Mouse (Mus musculus) forebrain, embryonic 13.5 days (tissue): ENCODE measurements around the gene Lamb2. TPM values are rescaled to one million over a fixed set of nuclear protein-coding genes. Genes with fewer than 3 reads are reported as not detected.

ENCODE experiments used
- ATAC-seq: fragments of 200-750 bp; cut with Nextera tagmentation; 2 replicates; pipeline ENCODE4 v1.8.0; 2017
- H3K27ac ChIP-seq: fragments of 300-500 bp; sonication (generic); 2 replicates; pipeline ENCODE4 v1.5.1; 2015; ENCODE audit warnings: inconsistent platforms, mild to moderate bottlenecking, moderate library complexity
- H3K27me3 ChIP-seq: fragments of 300-500 bp; sonication (generic); 2 replicates; pipeline ENCODE4 v1.6.1; 2015; ENCODE audit warnings: mild to moderate bottlenecking, inconsistent platforms
- H3K36me3 ChIP-seq: fragments of 300-500 bp; sonication (generic); 2 replicates; pipeline ENCODE4 v1.6.1; 2015; ENCODE audit warnings: mild to moderate bottlenecking, inconsistent platforms; ENCODE audit not compliant: poor library complexity, severe bottlenecking
- H3K4me1 ChIP-seq: fragments of 300-500 bp; sonication (generic); 2 replicates; pipeline ENCODE4 v1.6.1; 2015; ENCODE audit warnings: inconsistent platforms
- H3K4me2 ChIP-seq: fragments of 300-500 bp; sonication (generic); 2 replicates; pipeline ENCODE4 v1.6.1; 2015; ENCODE audit warnings: inconsistent platforms, mild to moderate bottlenecking, moderate library complexity
- H3K4me3 ChIP-seq: fragments of 300-500 bp; sonication (generic); 2 replicates; pipeline ENCODE4 v1.5.1; 2015; ENCODE audit warnings: mild to moderate bottlenecking, inconsistent platforms
- H3K9ac ChIP-seq: fragments of 300-500 bp; sonication (generic); 2 replicates; pipeline ENCODE4 v1.6.1; 2015; ENCODE audit warnings: mild to moderate bottlenecking, inconsistent platforms
- H3K9me3 ChIP-seq: fragments of 300-500 bp; sonication (generic); replicated peaks from 2 replicates; pipeline ENCODE4 v1.6.1; 2016; ENCODE audit warnings: inconsistent platforms
- WGBS: fragments of 180-500 bp; shearing (Covaris S2); methylation state at CpG from one replicate; pipeline ENCODE4 v1.1.7; 2015; 5-methylcytosine and 5-hydroxymethylcytosine counted together
- polyA plus RNA-seq: library from polyadenylated mRNA; unstranded; fragments of >200 nt; fragmentation: Nextera tagmentation; extraction: Ambion mirVana; gene quantifications from 2 replicates; pipeline ENCODE4 v1.2.1, GENCODE M21; 2015

The Lamb2 gene
- polyA plus RNA-seq, 1 experiment from 2014 or later, result 18.7 TPM

GRCm38 (mm10) chr9:108452291-108452906 is 27.1 kb upstream of the Lamb2 start:
- Histone ChIP-seq H3K27me3 (no peaks in the 10 kb centered on the region), H3K4me2 (peak overlapping the region; percentile 85), H3K4me3 (peak overlapping the region; percentile 62), H3K4me1 (peaks cover 52% of the 10 kb centered on the region), H3K9me3 (no peaks in the 10 kb centered on the region), H3K27ac (peak overlapping the region; percentile 96), H3K9ac (peak overlapping the region; percentile 81), H3K36me3 (peaks cover 17% of the 10 kb centered on the region)
- ATAC-seq, result peak; percentile 79
- WGBS, result under 1% methylated on average over 40 of the region's 40 CpGs

GRCm38 (mm10) chr9:108452911-108453310 is 26.6 kb upstream of the Lamb2 start:
- peaks cover 52% of the 10 kb centered on the region for H3K4me1 ChIP-seq
- H3K4me2 ChIP-seq, result peak overlapping the region; percentile 85
- peaks cover 12% of the 10 kb centered on the region for H3K36me3 ChIP-seq
- ATAC-seq, result no peak; the same call in 1 of the 2 replicates
- 43% methylated on average over 6 of the region's 6 CpGs for WGBS
- peak overlapping the region; percentile 62 for H3K4me3 ChIP-seq
- no peaks in the 10 kb centered on the region for H3K27me3 ChIP-seq
- H3K9ac ChIP-seq, result peak overlapping the region; percentile 81
- H3K27ac ChIP-seq, result peak overlapping the region; percentile 96
- H3K9me3 ChIP-seq, result no peaks in the 10 kb centered on the region

GRCm38 (mm10) chr9:108453458-108453857 is 26.1 kb upstream of the Lamb2 start:
- H3K4me3 ChIP-seq, result no peak overlapping the region
- peaks cover 52% of the 10 kb centered on the region for H3K4me1 ChIP-seq
- peaks cover 7% of the 10 kb centered on the region for H3K36me3 ChIP-seq
- 83% methylated on average over 4 of the region's 4 CpGs for WGBS
- peak overlapping the region; percentile 96 for H3K27ac ChIP-seq
- no peaks in the 10 kb centered on the region for H3K9me3 ChIP-seq
- peak overlapping the region; percentile 85; the same call in 1 of the 2 replicates for H3K4me2 ChIP-seq
- ATAC-seq, result no peak
- no peaks in the 10 kb centered on the region for H3K27me3 ChIP-seq
- H3K9ac ChIP-seq, result peak overlapping the region; percentile 27; the same call in 1 of the 2 replicates

- H3K27ac ChIP-seq, result no peak overlapping the region
- H3K4me1 ChIP-seq, result peaks cover 45% of the 10 kb centered on the region
- H3K27me3 ChIP-seq, result no peaks in the 10 kb centered on the region
- no peak overlapping the region for H3K4me3 ChIP-seq
- H3K36me3 ChIP-seq, result no peaks in the 10 kb centered on the region
- no peak overlapping the region for H3K4me2 ChIP-seq
- no peaks in the 10 kb centered on the region for H3K9me3 ChIP-seq
- WGBS, result 85% methylated on average over 6 of the region's 6 CpGs
- ATAC-seq, result no peak
- H3K9ac ChIP-seq, result no peak overlapping the region
Observed at GRCm38 (mm10) chr9:108454429-108454828, 25.1 kb upstream of the Lamb2 start.

GRCm38 (mm10) chr9:108455747-108456571 is 23.6 kb upstream of the Lamb2 start:
- H3K4me3 ChIP-seq, result no peak overlapping the region
- H3K27ac ChIP-seq, result no peak overlapping the region
- H3K9me3 ChIP-seq, result no peaks in the 10 kb centered on the region
- H3K36me3 ChIP-seq, result no peaks in the 10 kb centered on the region
- ATAC-seq, result no peak
- no peaks in the 10 kb centered on the region for H3K27me3 ChIP-seq
- H3K4me1 ChIP-seq, result peaks cover 35% of the 10 kb centered on the region
- H3K4me2 ChIP-seq, result no peak overlapping the region
- H3K9ac ChIP-seq, result no peak overlapping the region
- 78% methylated on average over 12 of the region's 12 CpGs for whole genome bisulfite sequencing

GRCm38 (mm10) chr9:108456953-108457352 is 22.6 kb upstream of the Lamb2 start:
- H3K4me3 ChIP-seq, result no peak overlapping the region
- H3K27ac ChIP-seq, result no peak overlapping the region
- peaks cover 35% of the 10 kb centered on the region for H3K4me1 ChIP-seq
- 86% methylated on average over 10 of the region's 10 CpGs for WGBS
- H3K27me3 ChIP-seq, result no peaks in the 10 kb centered on the region
- no peaks in the 10 kb centered on the region for H3K9me3 ChIP-seq
- H3K9ac ChIP-seq, result no peak overlapping the region
- H3K4me2 ChIP-seq, result no peak overlapping the region
- no peaks in the 10 kb centered on the region for H3K36me3 ChIP-seq
- ATAC-seq, result no peak

- Histone ChIP-seq H3K9ac (no peak overlapping the region), H3K9me3 (no peaks in the 10 kb centered on the region), H3K4me1 (peaks cover 18% of the 10 kb centered on the region), H3K27ac (peak overlapping the region; percentile 72; the same call in 1 of the 2 replicates), H3K36me3 (peaks cover 22% of the 10 kb centered on the region), H3K27me3 (no peaks in the 10 kb centered on the region), H3K4me3 (peak overlapping the region; percentile 85), H3K4me2 (peak overlapping the region; percentile 85)
- ATAC-seq, result peak; percentile 27
- WGBS, result 90% methylated on average over 1 of the region's 1 CpGs
Observed at GRCm38 (mm10) chr9:108459939-108460318, 19.6 kb upstream of the Lamb2 start.

- WGBS, result under 1% methylated on average over 52 of the region's 52 CpGs
- H3K4me3 ChIP-seq, result peak within 1 kb of the TSS; percentile 85
Observed at GRCm38 (mm10) chr9:108460319-108461178, 19.0 kb upstream of the Lamb2 start, which contains the start of gene Ccdc71. Gene Ccdc71, plus strand, starts transcription at chr9:108460527.

GRCm38 (mm10) chr9:108461181-108461631 is 18.3 kb upstream of the Lamb2 start, which contains the start of gene Klhdc8b:
Gene Klhdc8b, minus strand, starts transcription at chr9:108461581.
- Histone ChIP-seq H3K9ac (peak within 1 kb of the TSS; percentile 79), H3K9me3 (no peaks in the 10 kb centered on the region), H3K27me3 (no peaks in the 10 kb centered on the region), H3K4me3 (peak within 1 kb of the TSS; percentile 85), H3K36me3 (peaks cover 34% of the 10 kb centered on the region), H3K4me1 (peaks cover 18% of the 10 kb centered on the region), H3K4me2 (peak within 1 kb of the TSS; percentile 85), H3K27ac (peak within 1 kb of the TSS; percentile 72)
- peak; percentile 20; the same call in 1 of the 2 replicates for ATAC-seq
- WGBS, result 23% methylated on average over 11 of the region's 11 CpGs

More at GRCm38 (mm10) chr9:108460319-108461178, 19.0 kb upstream of the Lamb2 start, which contains the start of gene Ccdc71:
- Histone ChIP-seq H3K9me3 (no peaks in the 10 kb centered on the region), H3K4me2 (peak within 1 kb of the TSS; percentile 85), H3K9ac (peak within 1 kb of the TSS; percentile 79), H3K4me1 (peaks cover 18% of the 10 kb centered on the region), H3K27me3 (no peaks in the 10 kb centered on the region), H3K27ac (peak within 1 kb of the TSS; percentile 72), H3K36me3 (peaks cover 28% of the 10 kb centered on the region)
- ATAC-seq, result peak; percentile 85

GRCm38 (mm10) chr9:108461675-108462074 is 17.9 kb upstream of the Lamb2 start:
- Histone ChIP-seq H3K4me2 (peak overlapping the region; percentile 85), H3K9ac (peak overlapping the region; percentile 79), H3K9me3 (no peaks in the 10 kb centered on the region), H3K4me3 (peak overlapping the region; percentile 85), H3K27ac (no peak overlapping the region), H3K27me3 (no peaks in the 10 kb centered on the region), H3K36me3 (peaks cover 38% of the 10 kb centered on the region), H3K4me1 (peaks cover 18% of the 10 kb centered on the region)
- WGBS, result 90% methylated on average over 5 of the region's 5 CpGs
- ATAC-seq, result no peak

- WGBS, result 89% methylated on average over 10 of the region's 10 CpGs
- H3K27me3 ChIP-seq, result no peaks in the 10 kb centered on the region
- peaks cover 18% of the 10 kb centered on the region for H3K4me1 ChIP-seq
- H3K4me2 ChIP-seq, result peak overlapping the region; percentile 85
- ATAC-seq, result no peak
- no peak overlapping the region for H3K4me3 ChIP-seq
- H3K36me3 ChIP-seq, result peaks cover 43% of the 10 kb centered on the region
- H3K27ac ChIP-seq, result no peak overlapping the region
- H3K9me3 ChIP-seq, result no peaks in the 10 kb centered on the region
- no peak overlapping the region for H3K9ac ChIP-seq
Observed at GRCm38 (mm10) chr9:108462192-108462591, 17.3 kb upstream of the Lamb2 start.
